ENCODE assay signal across 9 mouse cellular contexts in the genomic region with DNA sequence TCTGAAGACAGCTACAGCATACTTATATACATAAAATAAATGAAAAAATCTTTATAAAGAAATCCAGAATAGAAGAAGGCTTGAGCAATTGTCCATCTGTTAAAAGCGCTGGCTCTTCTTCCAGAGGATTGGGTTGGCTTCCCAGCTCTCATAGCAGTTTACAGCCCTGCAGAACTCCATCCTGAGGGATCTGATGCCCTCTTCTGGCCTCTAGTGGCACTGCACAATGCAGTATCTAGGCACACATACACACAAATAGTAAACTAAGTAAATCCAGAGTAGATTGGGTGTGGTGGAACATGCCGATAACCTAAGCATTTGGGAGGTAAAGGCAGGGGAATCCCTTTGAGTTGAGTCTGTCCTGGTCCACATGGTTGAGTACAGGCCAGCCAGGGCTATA. TPM values are rescaled to one million over a fixed set of nuclear protein-coding genes. Genes with fewer than 3 reads are reported as not detected.
A peak's percentile ranks its signal among the peaks of the same experiment; 100 is the strongest.
DNase-seq lines count a peak whose midpoint lies in the region; ATAC-seq and TF ChIP-seq lines count a peak whose summit lies in the region.
"Had no signal": no experiment of that assay in that cellular context is flagged by ENCODE, and none has a peak within 500 bp of the region (broad histone marks: within the 10 kb centered on the region; RNA-seq: fewer than 3 reads in every experiment).

No protein-coding gene starts in this region.

- WGBS in hindbrain, embryonic 10.5 days = 89% methylated on average over 2 of the region's 2 CpGs
- 79% methylated on average over 2 of the region's 2 CpGs for WGBS in hindbrain, embryonic 13.5 days
- 84% methylated on average over 2 of the region's 2 CpGs for WGBS in embryonic facial prominence, embryonic 10.5 days
- WGBS in limb, embryonic 14.5 days = 91% methylated on average over 2 of the region's 2 CpGs
- 94% methylated on average over 2 of the region's 2 CpGs for WGBS in small intestine, adult 2 months

- H3K36me3 ChIP-seq in hindbrain, embryonic 10.5 days = peaks cover 100% of the 10 kb centered on the region
- peaks cover 9% of the 10 kb centered on the region for H3K36me3 ChIP-seq in hindbrain, embryonic 13.5 days
- peaks cover 7 to 48% of the 10 kb centered on the region in 2 experiments for H3K36me3 ChIP-seq in MEL (ENCODE audit: control insufficient read depth in 1 of 2, insufficient read depth in 2 of 2, low read length in 2 of 2)
- H3K36me3 ChIP-seq in embryonic facial prominence, embryonic 10.5 days (replicated peaks) = peaks cover 100% of the 10 kb centered on the region
- H3K36me3 ChIP-seq in limb, embryonic 14.5 days (ENCODE audit: control insufficient read depth, insufficient read depth, low read length) = peaks cover 71% of the 10 kb centered on the region
- peaks cover 12% of the 10 kb centered on the region for H3K36me3 ChIP-seq in small intestine, adult 2 months (ENCODE audit: control insufficient read depth, insufficient read depth, low read length)

- no peak for TF ChIP-seq EP300 in MEL (IDR thresholded peaks at IDR 0.05; ENCODE audit: low read depth in 1 of 2, low read length in 2 of 2)

- H3K4me3 ChIP-seq in hindbrain, embryonic 10.5 days = no peak overlapping the region
- H3K4me3 ChIP-seq in hindbrain, embryonic 13.5 days = no peak overlapping the region
- no peak overlapping the region for H3K4me3 ChIP-seq in MEL (ENCODE audit: control insufficient read depth in 1 of 2, insufficient read depth in 1 of 2, low read depth in 2 of 2, low read length in 2 of 2)
- H3K4me3 ChIP-seq in embryonic facial prominence, embryonic 10.5 days = no peak overlapping the region
- no peak overlapping the region for H3K4me3 ChIP-seq in limb, embryonic 14.5 days (replicated peaks; ENCODE audit: low read length)
- H3K4me3 ChIP-seq in small intestine, adult 2 months (ENCODE audit: low read depth, low read length) = no peak overlapping the region
- H3K4me3 ChIP-seq: limb, embryonic 12.5 days had no signal

- peaks cover 23% of the 10 kb centered on the region for H3K79me2 ChIP-seq in MEL (ENCODE audit: control insufficient read depth, insufficient read depth, low read length, poor library complexity)

- TF ChIP-seq POLR2A in MEL (IDR thresholded peaks at IDR 0.05; ENCODE audit: control insufficient read depth in 1 of 2, insufficient read depth in 1 of 2, low read depth in 1 of 2, low read length in 2 of 2, poor library complexity in 1 of 2) = no peak
- no peak for TF ChIP-seq POLR2A in limb, embryonic 14.5 days (IDR thresholded peaks at IDR 0.05; ENCODE audit: borderline replicate concordance, extremely low read depth, insufficient read depth, insufficient read length)
- no peak for TF ChIP-seq POLR2A in small intestine, adult 2 months (IDR thresholded peaks at IDR 0.05; ENCODE audit: low read depth, low read length)

- peak; percentile 73 to 86 (median 78) for TF ChIP-seq CTCF in MEL (IDR thresholded peaks at IDR 0.05 in 2 of 3, conservative IDR thresholded peaks at IDR 0.05 in 1 of 3; ENCODE audit: control insufficient read depth in 1 of 3, insufficient read depth in 1 of 3, low read depth in 2 of 3, low read length in 3 of 3, poor library complexity in 1 of 3, severe bottlenecking in 1 of 3)
- peak; percentile 69; the same call in 1 of the 2 replicates for TF ChIP-seq CTCF in small intestine, adult 2 months (IDR thresholded peaks at IDR 0.05; ENCODE audit: extremely low read depth, insufficient read length, insufficient replicate concordance, low read depth, low read length)

- peak; percentile 59 for DNase-seq in hindbrain, embryonic 10.5 days (ENCODE audit: low spot score)
- DNase-seq in 416B (ENCODE audit: low read depth) (peak; percentile 68), MEL (ENCODE audit: low read depth, low spot score) (peak; percentile 68)
- DNase-seq in embryonic facial prominence, embryonic 10.5 days (ENCODE audit: low spot score) = peak; percentile 56
- DNase-seq in limb, embryonic 14.5 days (ENCODE audit: low spot score) = peak; percentile 16
- no peak for DNase-seq in urinary bladder, postnatal 4 days (ENCODE audit: low spot score in 2 of 2)

- H3K27ac ChIP-seq in hindbrain, embryonic 10.5 days = no peak overlapping the region
- no peak overlapping the region for H3K27ac ChIP-seq in hindbrain, embryonic 13.5 days
- H3K27ac ChIP-seq in MEL (ENCODE audit: control insufficient read depth, low read depth, low read length) = no peak overlapping the region
- no peak overlapping the region for H3K27ac ChIP-seq in embryonic facial prominence, embryonic 10.5 days (replicated peaks)
- H3K27ac ChIP-seq in limb, embryonic 14.5 days (replicated peaks; ENCODE audit: low read depth, low read length) = no peak overlapping the region
- H3K27ac ChIP-seq in small intestine, adult 2 months (ENCODE audit: insufficient read depth, low read depth, low read length) = no peak overlapping the region
- H3K27ac ChIP-seq: limb, embryonic 12.5 days had no signal

- ATAC-seq in hindbrain, embryonic 13.5 days (ENCODE audit: low FRiP score) = no peak
- no peak for ATAC-seq in limb, embryonic 14.5 days (ENCODE audit: low FRiP score, low read depth)

- peaks cover 9% of the 10 kb centered on the region for H3K4me1 ChIP-seq in hindbrain, embryonic 10.5 days (replicated peaks)
- H3K4me1 ChIP-seq in hindbrain, embryonic 13.5 days (replicated peaks) = 0 out of 2 replicates have a peak, but pooled peaks cover 1% of the 10 kb centered on the region
- no peaks in the 10 kb centered on the region for H3K4me1 ChIP-seq in MEL (ENCODE audit: control insufficient read depth in 1 of 2, insufficient read depth in 2 of 2, low read length in 2 of 2)
- H3K4me1 ChIP-seq in embryonic facial prominence, embryonic 10.5 days = peaks cover 7% of the 10 kb centered on the region
- no peaks in the 10 kb centered on the region for H3K4me1 ChIP-seq in limb, embryonic 14.5 days (ENCODE audit: control insufficient read depth, insufficient read depth, low read length)
- no peaks in the 10 kb centered on the region for H3K4me1 ChIP-seq in small intestine, adult 2 months (ENCODE audit: control insufficient read depth, insufficient read depth, insufficient read length, low read length)

- TF ChIP-seq RAD21 in MEL (IDR thresholded peaks at IDR 0.05; ENCODE audit: low read depth, low read length) = peak; percentile 75

- no peaks in the 10 kb centered on the region for H3K27me3 ChIP-seq in hindbrain, embryonic 10.5 days (ENCODE audit: insufficient read depth, poor library complexity, severe bottlenecking)
- no peaks in the 10 kb centered on the region for H3K27me3 ChIP-seq in hindbrain, embryonic 13.5 days
- no peaks in the 10 kb centered on the region for H3K27me3 ChIP-seq in MEL (ENCODE audit: control insufficient read depth in 1 of 2, insufficient read depth in 2 of 2, low read length in 2 of 2)
- no peaks in the 10 kb centered on the region for H3K27me3 ChIP-seq in embryonic facial prominence, embryonic 10.5 days (replicated peaks; ENCODE audit: low read depth, poor library complexity, severe bottlenecking)
- no peaks in the 10 kb centered on the region for H3K27me3 ChIP-seq in limb, embryonic 14.5 days (ENCODE audit: control insufficient read depth, insufficient read depth, low read length)
- H3K27me3 ChIP-seq in small intestine, adult 2 months (ENCODE audit: control insufficient read depth, insufficient read depth, low read length) = no peaks in the 10 kb centered on the region
- H3K27me3 ChIP-seq: limb, embryonic 12.5 days had no signal

- no peak overlapping the region for H3K4me2 ChIP-seq in hindbrain, embryonic 13.5 days
- H3K4me2 ChIP-seq in limb, embryonic 14.5 days (replicated peaks; ENCODE audit: low read depth, low read length, severe bottlenecking) = no peak overlapping the region
- H3K4me2 ChIP-seq: limb, embryonic 12.5 days had no signal

- H3K9me3 ChIP-seq in hindbrain, embryonic 10.5 days = peaks cover 6% of the 10 kb centered on the region; the same call in 1 of the 2 replicates
- H3K9me3 ChIP-seq in hindbrain, embryonic 13.5 days = no peaks in the 10 kb centered on the region
- H3K9me3 ChIP-seq in MEL (replicated peaks; ENCODE audit: insufficient read depth, low read length) = no peaks in the 10 kb centered on the region
- H3K9me3 ChIP-seq in embryonic facial prominence, embryonic 10.5 days = peaks cover 6% of the 10 kb centered on the region
- no peaks in the 10 kb centered on the region; the same call in 1 of the 2 replicates for H3K9me3 ChIP-seq in limb, embryonic 14.5 days (ENCODE audit: control insufficient read depth, low read length)

- H3K9ac ChIP-seq in hindbrain, embryonic 13.5 days = no peak overlapping the region
- no peak overlapping the region for H3K9ac ChIP-seq in MEL (ENCODE audit: control insufficient read depth, low read depth, low read length, poor library complexity, severe bottlenecking)
- H3K9ac ChIP-seq in limb, embryonic 14.5 days (ENCODE audit: low read depth, low read length, severe bottlenecking) = no peak overlapping the region
- H3K9ac ChIP-seq: limb, embryonic 12.5 days had no signal

RNA-seq across cellular contexts. Expression of a gene that starts 8.0 kb away (rescaled TPM):
- 98.9 and 137 TPM in 2 replicates for polyA plus RNA-seq in hindbrain, embryonic 10.5 days (2016; fragmentation: Nextera tagmentation; extraction: Ambion mirVana)
- 19.1 and 20.5 TPM in 2 replicates for polyA plus RNA-seq in hindbrain, embryonic 13.5 days (2015; fragmentation: Nextera tagmentation; extraction: Ambion mirVana)
- total RNA-seq in MEL (2012; rRNA removed) = 87.5 and 118 TPM in 2 replicates
- polyA plus RNA-seq in MEL (2012; ENCODE audit: insufficient read depth in 1 of 2, insufficient read length in 2 of 2, low read depth in 1 of 2, low replicate concordance in 2 of 2, missing spikeins in 1 of 2) = 100 to 1,000 TPM in 1 of 2 experiments, not detected in 1; 120 TPM
- polyA plus RNA-seq in embryonic facial prominence, embryonic 10.5 days (2016; fragmentation: Nextera tagmentation; extraction: Ambion mirVana) = 162 and 169 TPM in 2 replicates
- 48.5 and 53.5 TPM in 2 replicates for polyA plus RNA-seq in limb, embryonic 14.5 days (2012; rRNA removed)
- polyA plus RNA-seq in limb, embryonic 14.5 days (2014; fragmentation: Nextera tagmentation; extraction: Ambion mirVana) = 64.4 and 70.4 TPM in 2 replicates
- polyA plus RNA-seq in small intestine, adult 2 months (2012; rRNA removed) = 2.2 and 4.1 TPM in 2 replicates

RNA-seq across cellular contexts. Expression of a gene that starts 56.5 kb away (rescaled TPM):
- 4.8 and 4.9 TPM in 2 replicates for polyA plus RNA-seq in hindbrain, embryonic 10.5 days (2016; fragmentation: Nextera tagmentation; extraction: Ambion mirVana)
- 4.7 and 5.3 TPM in 2 replicates for polyA plus RNA-seq in hindbrain, embryonic 13.5 days (2015; fragmentation: Nextera tagmentation; extraction: Ambion mirVana)
- total RNA-seq in MEL (2012; rRNA removed) = 0.39 TPM in 2 replicates
- under 1 TPM in 1 of 2 experiments, not detected in 1; 0.50 TPM for polyA plus RNA-seq in MEL (2012; ENCODE audit: insufficient read depth in 1 of 2, insufficient read length in 2 of 2, low read depth in 1 of 2, low replicate concordance in 2 of 2, missing spikeins in 1 of 2)
- 5.6 and 6.0 TPM in 2 replicates for polyA plus RNA-seq in embryonic facial prominence, embryonic 10.5 days (2016; fragmentation: Nextera tagmentation; extraction: Ambion mirVana)
- 28.4 and 29.2 TPM in 2 replicates for polyA plus RNA-seq in limb, embryonic 14.5 days (2012; rRNA removed)
- 5.1 and 6.2 TPM in 2 replicates for polyA plus RNA-seq in limb, embryonic 14.5 days (2014; fragmentation: Nextera tagmentation; extraction: Ambion mirVana)
- 4.1 and 10.3 TPM in 2 replicates for polyA plus RNA-seq in small intestine, adult 2 months (2012; rRNA removed)

RNA-seq across cellular contexts. Expression of a gene that starts 57.1 kb away (rescaled TPM):
- 0.25 and 0.90 TPM in 2 replicates for polyA plus RNA-seq in hindbrain, embryonic 10.5 days (2016; fragmentation: Nextera tagmentation; extraction: Ambion mirVana)
- 22.0 and 23.2 TPM in 2 replicates for polyA plus RNA-seq in hindbrain, embryonic 13.5 days (2015; fragmentation: Nextera tagmentation; extraction: Ambion mirVana)
- 14.2 and 25.4 TPM in 2 replicates for total RNA-seq in MEL (2012; rRNA removed)
- 10 to 100 TPM in 1 of 2 experiments, not detected in 1; 25.9 TPM for polyA plus RNA-seq in MEL (2012; ENCODE audit: insufficient read depth in 1 of 2, insufficient read length in 2 of 2, low read depth in 1 of 2, low replicate concordance in 2 of 2, missing spikeins in 1 of 2)
- polyA plus RNA-seq in embryonic facial prominence, embryonic 10.5 days (2016; fragmentation: Nextera tagmentation; extraction: Ambion mirVana) = 0.45 and 0.72 TPM in 2 replicates
- 4.8 and 5.5 TPM in 2 replicates for polyA plus RNA-seq in limb, embryonic 14.5 days (2012; rRNA removed)
- polyA plus RNA-seq in limb, embryonic 14.5 days (2014; fragmentation: Nextera tagmentation; extraction: Ambion mirVana) = 3.8 and 4.6 TPM in 2 replicates
- polyA plus RNA-seq in small intestine, adult 2 months (2012; rRNA removed) = 1.8 and 2.0 TPM in 2 replicates

Comparison
In these comparisons a context has a peak if more than half of its experiments do, and no peak if none do; other contexts are left out.
1. DNase-seq: peak in hindbrain, embryonic 10.5 days (single experiment), 416B (single experiment), MEL (single experiment), embryonic facial prominence, embryonic 10.5 days (single experiment) and limb, embryonic 14.5 days (single experiment); none in urinary bladder, postnatal 4 days (0 of 2).